Mouse (Mus musculus): ENCODE measurements around the gene Zfp106. TPM values are rescaled to one million over a fixed set of nuclear protein-coding genes. Genes with fewer than 3 reads are reported as not detected.
A peak's percentile ranks its signal among the peaks of the same experiment; 100 is the strongest.

Zfp106 gene
- polyA plus RNA-seq (2015; fragmentation: Nextera tagmentation; extraction: Ambion mirVana) = 38.8 and 42.4 TPM in 2 replicates

- peak within 1 kb of the TSS; percentile 61 for H3K27ac ChIP-seq
- H3K4me3 ChIP-seq = peak within 1 kb of the TSS; percentile 82
- H3K27me3 ChIP-seq = no peaks in the 10 kb centered on the region
- H3K9ac ChIP-seq = peak within 1 kb of the TSS; percentile 88
- no peaks in the 10 kb centered on the region for H3K9me3 ChIP-seq
- H3K4me2 ChIP-seq = peak within 1 kb of the TSS; percentile 71
- peaks cover 17% of the 10 kb centered on the region for H3K4me1 ChIP-seq
- peak; percentile 66; the same call in 1 of the 2 replicates for ATAC-seq (ENCODE audit: borderline replicate concordance, extremely low read depth, low FRiP score, low TSS enrichment)
- under 1% methylated on average over 50 of the region's 50 CpGs for WGBS
- H3K36me3 ChIP-seq = no peaks in the 10 kb centered on the region
Observed at GRCm38 (mm10) chr2:120563235-120563990, at the start of gene Zfp106. Zfp106 (minus strand) TSS chr2:120563843.

DNA sequence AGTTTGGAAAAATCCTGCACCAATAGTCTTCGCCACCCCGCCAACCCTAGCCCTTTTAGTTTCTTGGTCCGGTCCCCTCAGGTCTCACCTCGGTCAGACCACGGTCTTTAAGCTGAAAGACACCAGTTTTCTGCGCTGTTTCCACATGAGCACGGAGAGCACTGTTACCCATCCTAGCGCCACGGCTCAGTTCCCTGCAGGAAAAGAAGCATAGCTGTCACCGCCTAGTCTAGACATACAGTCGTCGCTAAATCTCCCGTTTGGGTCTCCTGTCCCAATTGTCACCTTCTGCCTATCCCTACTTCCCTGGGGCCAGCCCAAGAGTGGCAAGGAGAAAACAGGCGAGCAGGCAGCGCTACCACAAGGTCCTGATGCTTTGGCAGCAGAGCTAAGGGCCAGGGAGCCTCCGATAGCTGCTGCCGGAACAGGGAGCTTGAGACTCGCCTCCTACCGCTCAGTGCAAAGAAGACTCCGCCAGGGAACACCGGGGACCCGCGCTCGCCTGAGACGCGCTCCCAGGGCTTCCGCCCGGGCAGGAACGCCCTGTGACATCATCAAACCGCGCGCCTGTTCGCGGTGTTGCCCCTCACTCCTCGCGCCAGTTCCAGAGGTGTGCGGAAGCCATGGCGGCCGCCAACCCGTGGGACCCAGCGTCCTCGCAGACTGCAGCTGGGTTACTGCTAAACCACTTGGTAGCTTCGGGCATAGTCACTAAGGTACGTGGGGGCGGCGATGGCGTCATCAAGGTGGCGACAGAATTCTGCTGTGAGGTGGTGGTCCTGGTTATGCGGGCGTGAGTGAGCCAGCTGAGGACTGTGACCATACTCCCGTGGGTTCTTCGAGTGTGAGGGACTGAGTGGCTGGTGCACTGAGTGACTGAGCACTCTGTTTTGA, 45.4 kb upstream of the Zfp106 start, which contains the start of the genes Haus2 and Lrrc57:
Gene Haus2 (plus strand): TSS at position 554 of the 894 bp plus-strand sequence.
Gene Lrrc57 (minus strand): TSS at position 691 of the 894 bp plus-strand sequence.
- peaks cover 13% of the 10 kb centered on the region; the same call in 1 of the 2 replicates for H3K36me3 ChIP-seq
- WGBS = 0% methylated on average over 52 of the region's 52 CpGs
- H3K27ac ChIP-seq = peak within 1 kb of the TSS; percentile 92

GRCm38 (mm10) chr2:120606021-120606690, 42.5 kb upstream of the Zfp106 start:
- peaks cover 20% of the 10 kb centered on the region for H3K4me1 ChIP-seq
- H3K9me3 ChIP-seq = no peaks in the 10 kb centered on the region
- no peak overlapping the region for H3K4me3 ChIP-seq
- no peaks in the 10 kb centered on the region for H3K27me3 ChIP-seq
- WGBS = 82% methylated on average over 6 of the region's 6 CpGs
- no peak for ATAC-seq (ENCODE audit: borderline replicate concordance, extremely low read depth, low FRiP score, low TSS enrichment)
- H3K36me3 ChIP-seq = peaks cover 14% of the 10 kb centered on the region
- H3K9ac ChIP-seq = no peak overlapping the region
- H3K4me2 ChIP-seq = no peak overlapping the region
- no peak overlapping the region for H3K27ac ChIP-seq

More for the DNA sequence above, 45.4 kb upstream of the Zfp106 start, which contains the start of the genes Haus2 and Lrrc57:
- Histone ChIP-seq H3K27me3 (no peaks in the 10 kb centered on the region), H3K9ac (peak within 1 kb of the TSS; percentile 78), H3K4me3 (peak within 1 kb of the TSS; percentile 89), H3K4me1 (peaks cover 20% of the 10 kb centered on the region), H3K9me3 (no peaks in the 10 kb centered on the region), H3K4me2 (peak within 1 kb of the TSS; percentile 73)
- ATAC-seq (ENCODE audit: borderline replicate concordance, extremely low read depth, low FRiP score, low TSS enrichment) = peak; percentile 97

- Histone ChIP-seq H3K4me2 (no peak overlapping the region), H3K27ac (no peak overlapping the region), H3K4me1 (no peaks in the 10 kb centered on the region), H3K9ac (no peak overlapping the region), H3K4me3 (no peak overlapping the region), H3K36me3 (peaks cover 67% of the 10 kb centered on the region), H3K9me3 (no peaks in the 10 kb centered on the region), H3K27me3 (no peaks in the 10 kb centered on the region)
- WGBS = 90% methylated on average over 4 of the region's 4 CpGs
- ATAC-seq (ENCODE audit: borderline replicate concordance, extremely low read depth, low FRiP score, low TSS enrichment) = no peak
Observed at GRCm38 (mm10) chr2:120599506-120599905, 35.9 kb upstream of the Zfp106 start.

DNA sequence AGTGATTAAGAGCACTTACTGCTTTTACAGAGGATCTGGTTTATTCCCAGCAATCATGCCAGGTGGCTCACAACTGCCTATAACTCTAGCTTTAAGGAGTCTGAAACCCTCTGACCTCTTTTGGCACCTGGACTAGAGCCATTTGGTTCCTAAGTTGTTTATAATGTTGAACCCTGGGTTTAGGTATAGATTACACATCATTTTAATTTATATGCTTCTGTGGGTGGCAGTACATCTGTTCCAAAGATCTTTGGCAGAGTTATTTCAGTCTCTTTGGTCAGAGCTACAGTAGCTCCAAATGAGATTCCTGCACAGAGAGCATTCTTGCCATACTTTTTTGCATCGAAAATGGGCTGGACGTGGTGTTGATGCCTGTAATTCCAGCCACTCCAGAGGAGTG, 34.1 kb upstream of the Zfp106 start:
- no peak for ATAC-seq (ENCODE audit: borderline replicate concordance, extremely low read depth, low FRiP score, low TSS enrichment)
- 91% methylated on average over 2 of the region's 2 CpGs for WGBS
- Histone ChIP-seq H3K4me1 (no peaks in the 10 kb centered on the region), H3K4me3 (no peak overlapping the region), H3K9me3 (no peaks in the 10 kb centered on the region), H3K27ac (no peak overlapping the region), H3K36me3 (peaks cover 64% of the 10 kb centered on the region), H3K4me2 (no peak overlapping the region), H3K27me3 (no peaks in the 10 kb centered on the region), H3K9ac (no peak overlapping the region)

GRCm38 (mm10) chr2:120592227-120592626, 28.6 kb upstream of the Zfp106 start:
- H3K4me2 ChIP-seq = no peak overlapping the region
- no peak for ATAC-seq (ENCODE audit: borderline replicate concordance, extremely low read depth, low FRiP score, low TSS enrichment)
- 89% methylated on average over 1 of the region's 1 CpGs for WGBS
- H3K27me3 ChIP-seq = no peaks in the 10 kb centered on the region
- no peak overlapping the region for H3K4me3 ChIP-seq
- H3K36me3 ChIP-seq = peaks cover 46% of the 10 kb centered on the region
- H3K4me1 ChIP-seq = no peaks in the 10 kb centered on the region
- no peak overlapping the region for H3K9ac ChIP-seq
- no peaks in the 10 kb centered on the region for H3K9me3 ChIP-seq
- H3K27ac ChIP-seq = no peak overlapping the region

GRCm38 (mm10) chr2:120589759-120590158, 26.1 kb upstream of the Zfp106 start:
- no peak overlapping the region for H3K4me2 ChIP-seq
- no peak for ATAC-seq (ENCODE audit: borderline replicate concordance, extremely low read depth, low FRiP score, low TSS enrichment)
- peaks cover 43% of the 10 kb centered on the region for H3K36me3 ChIP-seq
- H3K9me3 ChIP-seq = no peaks in the 10 kb centered on the region
- WGBS = 79% methylated on average over 5 of the region's 5 CpGs
- H3K9ac ChIP-seq = no peak overlapping the region
- H3K27ac ChIP-seq = no peak overlapping the region
- H3K27me3 ChIP-seq = no peaks in the 10 kb centered on the region
- H3K4me3 ChIP-seq = no peak overlapping the region
- H3K4me1 ChIP-seq = no peaks in the 10 kb centered on the region

DNA sequence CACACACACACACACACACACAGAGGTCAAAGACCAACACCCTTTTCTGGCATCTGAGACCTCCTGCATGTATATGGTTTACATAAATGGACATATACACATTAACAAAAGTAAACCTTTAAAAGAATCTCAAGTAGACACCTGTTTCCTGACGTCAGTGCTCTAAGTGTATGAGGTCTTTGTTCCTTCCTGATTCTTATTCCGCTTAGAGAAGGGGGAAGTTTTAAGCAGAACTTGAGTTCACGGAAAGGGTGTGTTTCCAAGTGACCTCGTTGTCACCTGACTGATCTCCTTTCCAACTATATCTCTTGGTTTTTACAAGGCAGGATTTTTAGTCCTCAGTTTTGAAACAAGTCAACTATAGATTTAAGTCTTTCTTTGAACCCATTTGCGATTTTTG, 14.6 kb upstream of the Zfp106 start:
- 0 out of 2 replicates have a peak overlapping the region, but pooled peaks have one; percentile 29 for H3K27ac ChIP-seq
- peak; percentile 55; the same call in 1 of the 2 replicates for ATAC-seq (ENCODE audit: borderline replicate concordance, extremely low read depth, low FRiP score, low TSS enrichment)
- no peak overlapping the region for H3K4me3 ChIP-seq
- no peak overlapping the region for H3K4me2 ChIP-seq
- peaks cover 6% of the 10 kb centered on the region for H3K4me1 ChIP-seq
- no peaks in the 10 kb centered on the region for H3K9me3 ChIP-seq
- WGBS = 42% methylated on average over 5 of the region's 5 CpGs
- no peaks in the 10 kb centered on the region; the same call in 1 of the 2 replicates for H3K36me3 ChIP-seq
- no peaks in the 10 kb centered on the region for H3K27me3 ChIP-seq
- no peak overlapping the region for H3K9ac ChIP-seq

DNA sequence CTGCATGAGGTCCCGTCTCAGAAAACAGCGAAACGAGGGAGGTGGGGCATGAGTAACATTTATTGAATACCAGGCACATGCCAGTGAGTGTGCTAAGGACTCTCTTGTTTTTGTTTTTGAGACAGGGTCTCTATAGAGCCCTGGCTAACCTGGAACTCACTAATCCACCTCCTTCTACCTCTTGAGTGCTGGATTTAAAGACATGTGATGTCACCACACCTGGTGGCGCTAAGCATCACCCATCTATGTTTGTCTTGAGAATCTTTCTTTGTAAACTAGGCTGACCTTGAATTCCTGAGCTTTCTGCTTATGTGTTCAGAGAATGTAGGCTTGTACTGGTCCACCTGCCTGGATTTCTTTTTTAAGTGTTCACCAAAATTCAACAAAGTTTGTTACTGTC, 14.2 kb upstream of the Zfp106 start:
- H3K4me3 ChIP-seq = no peak overlapping the region
- H3K4me2 ChIP-seq = no peak overlapping the region
- H3K9me3 ChIP-seq = no peaks in the 10 kb centered on the region
- no peaks in the 10 kb centered on the region for H3K27me3 ChIP-seq
- 53% methylated on average over 4 of the region's 4 CpGs for WGBS
- H3K36me3 ChIP-seq = no peaks in the 10 kb centered on the region
- H3K27ac ChIP-seq = 0 out of 2 replicates have a peak overlapping the region, but pooled peaks have one; percentile 29
- peaks cover 6% of the 10 kb centered on the region for H3K4me1 ChIP-seq
- no peak overlapping the region for H3K9ac ChIP-seq
- ATAC-seq (ENCODE audit: borderline replicate concordance, extremely low read depth, low FRiP score, low TSS enrichment) = no peak

DNA sequence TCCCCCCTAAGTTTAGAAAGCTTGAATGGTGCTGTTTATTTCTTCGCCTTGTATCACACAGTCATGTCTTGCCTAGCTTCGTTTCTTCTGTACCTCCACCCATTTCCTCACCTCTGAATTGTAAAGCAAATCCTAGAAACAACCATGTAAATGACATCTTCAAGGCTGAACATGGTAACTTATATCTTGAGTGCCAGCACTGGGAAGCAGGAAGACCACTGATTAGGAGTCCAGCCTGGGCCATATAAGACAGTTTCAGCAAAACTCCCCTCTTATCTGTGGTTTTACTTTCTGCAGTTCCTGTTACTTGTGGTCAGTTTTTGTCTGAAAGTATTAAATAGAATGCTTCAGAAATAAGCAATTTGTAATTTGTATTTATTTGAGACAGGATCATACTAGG, 12.3 kb upstream of the Zfp106 start:
- ATAC-seq (ENCODE audit: borderline replicate concordance, extremely low read depth, low FRiP score, low TSS enrichment) = no peak
- Histone ChIP-seq H3K9me3 (no peaks in the 10 kb centered on the region), H3K36me3 (peaks cover 4% of the 10 kb centered on the region), H3K4me2 (no peak overlapping the region), H3K27me3 (no peaks in the 10 kb centered on the region), H3K4me3 (no peak overlapping the region), H3K9ac (no peak overlapping the region), H3K27ac (no peak overlapping the region), H3K4me1 (peaks cover 6% of the 10 kb centered on the region)
- 77% methylated on average over 2 of the region's 2 CpGs for WGBS

- H3K27ac ChIP-seq = no peak overlapping the region
- H3K4me1 ChIP-seq = peaks cover 6% of the 10 kb centered on the region
- H3K4me2 ChIP-seq = no peak overlapping the region
- ATAC-seq (ENCODE audit: borderline replicate concordance, extremely low read depth, low FRiP score, low TSS enrichment) = no peak
- no peaks in the 10 kb centered on the region for H3K27me3 ChIP-seq
- H3K9me3 ChIP-seq = no peaks in the 10 kb centered on the region
- WGBS = 82% methylated on average over 3 of the region's 3 CpGs
- H3K4me3 ChIP-seq = no peak overlapping the region
- H3K36me3 ChIP-seq = peaks cover 4% of the 10 kb centered on the region
- no peak overlapping the region for H3K9ac ChIP-seq
Observed at GRCm38 (mm10) chr2:120575121-120575520, 11.5 kb upstream of the Zfp106 start.
